Mouse (Mus musculus) limb, embryonic 14.5 days (tissue): ENCODE measurements around the gene Cdk6. TPM values are rescaled to one million over a fixed set of nuclear protein-coding genes. Genes with fewer than 3 reads are reported as not detected.

ENCODE experiments used
- ATAC-seq: fragments of 200-750 bp; cut with Nextera tagmentation; 2 replicates; pipeline ENCODE4 v1.8.0; 2017; ENCODE audit warnings: low read depth, moderate number of reproducible peaks, moderate TSS enrichment; ENCODE audit not compliant: low FRiP score
- DNase-seq: peaks from one replicate; pipeline ENCODE4 v3.0.0-alpha.2; 2015; ENCODE audit warnings: low spot score
- H3K27ac ChIP-seq: fragments of 300-500 bp; sonication (generic); replicated peaks from 2 replicates; pipeline ENCODE4 v1.5.1; 2014; ENCODE audit warnings: low read depth, mild to moderate bottlenecking, low read length, moderate library complexity, mixed read lengths
- H3K27me3 ChIP-seq: fragments of 300-500 bp; sonication (generic); 2 replicates; pipeline ENCODE4 v1.6.1; 2014; ENCODE audit warnings: low read length, mixed read lengths; ENCODE audit not compliant: control insufficient read depth, insufficient read depth
- H3K36me3 ChIP-seq: fragments of 300-500 bp; sonication (generic); 2 replicates; pipeline ENCODE4 v1.6.1; 2014; ENCODE audit warnings: mild to moderate bottlenecking, low read length, moderate library complexity, mixed read lengths; ENCODE audit not compliant: control insufficient read depth, insufficient read depth
- H3K4me1 ChIP-seq: fragments of 300-500 bp; sonication (generic); 2 replicates; pipeline ENCODE4 v1.6.1; 2014; ENCODE audit warnings: antibody characterized with exemption, low read length, mixed read lengths; ENCODE audit not compliant: control insufficient read depth, insufficient read depth
- H3K4me2 ChIP-seq: fragments of 300-500 bp; sonication (generic); replicated peaks from 2 replicates; pipeline ENCODE4 v1.6.1; 2014; ENCODE audit warnings: low read depth, mild to moderate bottlenecking, low read length, moderate library complexity; ENCODE audit not compliant: severe bottlenecking
- H3K4me3 ChIP-seq: fragments of 300-500 bp; sonication (generic); replicated peaks from 2 replicates; pipeline ENCODE4 v1.5.1; 2014; ENCODE audit warnings: low read length
- H3K9ac ChIP-seq: fragments of 300-500 bp; sonication (generic); 2 replicates; pipeline ENCODE4 v1.6.1; 2014; ENCODE audit warnings: mild to moderate bottlenecking, low read depth, low read length, moderate library complexity; ENCODE audit not compliant: severe bottlenecking
- H3K9me3 ChIP-seq: fragments of 300-500 bp; sonication (generic); 2 replicates; pipeline ENCODE4 v1.6.1; 2016; ENCODE audit warnings: low read length; ENCODE audit not compliant: control insufficient read depth
- POLR2A ChIP-seq: fragments of 200-500 bp; IDR thresholded peaks from 2 replicates; pipeline ENCODE4 v1.8.0; 2012; ENCODE audit warnings: inconsistent platforms, mild to moderate bottlenecking, moderate library complexity, borderline replicate concordance; ENCODE audit not compliant: insufficient read depth, insufficient read length; ENCODE audit errors: extremely low read depth
- WGBS: fragments of 180-500 bp; shearing (Covaris S2); extraction: QIAGEN DNeasy Blood & Tissue Kit; methylation state at CpG from one replicate; pipeline ENCODE4 v1.1.7; 2014; 5-methylcytosine and 5-hydroxymethylcytosine counted together
- polyA plus RNA-seq, 2 experiments: library from polyadenylated mRNA; depleted of rRNA in 1 of 2; stranded (reverse) in 1 of 2; unstranded in 1 of 2; fragments of >200 nt; fragmentation: Nextera tagmentation in 1 of 2; extraction: Ambion mirVana in 1 of 2; gene quantifications; 2 replicates each; pipeline versions ENCODE4 v1.2.1 to v1.2.3; 2012 to 2014

Gene Cdk6
- polyA plus RNA-seq, 2 experiments = 11.3 to 23.8 TPM

- Histone ChIP-seq H3K36me3 (no peaks in the 10 kb centered on the region), H3K9ac (no peak overlapping the region), H3K4me3 (no peak overlapping the region), H3K27ac (no peak overlapping the region), H3K9me3 (no peaks in the 10 kb centered on the region), H3K4me2 (no peak overlapping the region), H3K27me3 (no peaks in the 10 kb centered on the region), H3K4me1 (peaks cover 3% of the 10 kb centered on the region; the same call in 1 of the 2 replicates)
- no peak for TF ChIP-seq POLR2A
- no peak for DNase-seq
- ATAC-seq = no peak
- WGBS = 46% methylated on average over 8 of the region's 8 CpGs
These were observed 173.6 kb downstream of the Cdk6 start for GRCm38 (mm10) chr5:3514901-3515311.

GRCm38 (mm10) chr5:3515477-3515876 lies 174.2 kb downstream of the Cdk6 start:
- no peak overlapping the region for H3K4me3 ChIP-seq
- no peaks in the 10 kb centered on the region for H3K36me3 ChIP-seq
- H3K9ac ChIP-seq = no peak overlapping the region
- H3K9me3 ChIP-seq = no peaks in the 10 kb centered on the region
- 89% methylated on average over 9 of the region's 9 CpGs for WGBS
- H3K4me1 ChIP-seq = peaks cover 3% of the 10 kb centered on the region; the same call in 1 of the 2 replicates
- TF ChIP-seq POLR2A = no peak
- no peak for ATAC-seq
- no peak overlapping the region for H3K27ac ChIP-seq
- no peaks in the 10 kb centered on the region for H3K27me3 ChIP-seq
- no peak for DNase-seq
- H3K4me2 ChIP-seq = no peak overlapping the region

- Histone ChIP-seq H3K36me3 (0 out of 2 replicates have a peak, but pooled peaks cover 5% of the 10 kb centered on the region), H3K27me3 (no peaks in the 10 kb centered on the region), H3K9ac (no peak overlapping the region), H3K4me1 (no peaks in the 10 kb centered on the region), H3K27ac (no peak overlapping the region), H3K4me3 (no peak overlapping the region), H3K4me2 (no peak overlapping the region), H3K9me3 (no peaks in the 10 kb centered on the region)
- WGBS = 62% methylated on average over 9 of the region's 9 CpGs
- DNase-seq (peak; percentile 71), ATAC-seq (no peak; the same call in 1 of the 2 replicates)
- TF ChIP-seq POLR2A = no peak
These were observed 175.3 kb downstream of the Cdk6 start for GRCm38 (mm10) chr5:3516481-3517075.

- DNase-seq (no peak), ATAC-seq (no peak)
- Histone ChIP-seq H3K27me3 (no peaks in the 10 kb centered on the region), H3K36me3 (0 out of 2 replicates have a peak, but pooled peaks cover 10% of the 10 kb centered on the region), H3K9me3 (no peaks in the 10 kb centered on the region), H3K4me1 (no peaks in the 10 kb centered on the region), H3K27ac (no peak overlapping the region), H3K4me3 (no peak overlapping the region), H3K9ac (no peak overlapping the region), H3K4me2 (no peak overlapping the region)
- TF ChIP-seq POLR2A = no peak
- 80% methylated on average over 18 of the region's 18 CpGs for WGBS
These were observed 179.4 kb downstream of the Cdk6 start for GRCm38 (mm10) chr5:3520493-3521359.

GRCm38 (mm10) chr5:3521741-3522140 lies 180.5 kb downstream of the Cdk6 start:
- TF ChIP-seq POLR2A = no peak
- H3K9ac ChIP-seq = no peak overlapping the region
- no peak overlapping the region for H3K4me3 ChIP-seq
- 0 out of 2 replicates have a peak, but pooled peaks cover 10% of the 10 kb centered on the region for H3K36me3 ChIP-seq
- WGBS = 91% methylated on average over 12 of the region's 12 CpGs
- ATAC-seq (no peak), DNase-seq (no peak)
- H3K4me1 ChIP-seq = no peaks in the 10 kb centered on the region
- no peak overlapping the region for H3K27ac ChIP-seq
- no peaks in the 10 kb centered on the region for H3K9me3 ChIP-seq
- H3K27me3 ChIP-seq = no peaks in the 10 kb centered on the region
- H3K4me2 ChIP-seq = no peak overlapping the region
